Mouse (Mus musculus) frontal cortex, adult 2 months (tissue): ENCODE data around the gene Rhbdd2. TPM values are rescaled to one million over a fixed set of nuclear protein-coding genes. Genes with fewer than 3 reads are reported as not detected.
"Not testable (repeated sequence)": the region's sequence is repeated elsewhere in the genome, so short reads cannot be mapped to it uniquely, and the experiment has no call there.

ENCODE experiments used
- DNase-seq, 2 experiments: peaks; one replicate each; pipeline ENCODE4 v3.0.0; 2022; ENCODE audit warnings: low spot score in 1 of 2; ENCODE audit errors: extremely low spot score in 1 of 2
- polyA plus RNA-seq: library from polyadenylated mRNA; depleted of rRNA; stranded (reverse); fragments of >200 nt; gene quantifications from 2 replicates; pipeline ENCODE4 v1.2.3, GENCODE M21; 2012; rRNA removed

The Rhbdd2 gene
- polyA plus RNA-seq: 79.5 and 80.0 TPM in 2 replicates

- peak; percentile 93 to 96 for DNase-seq
Observed at GRCm38 (mm10) chr5:135632117-135632796, at the start of gene Rhbdd2. Gene Rhbdd2 (plus strand): TSS chr5:135632618.

DNA sequence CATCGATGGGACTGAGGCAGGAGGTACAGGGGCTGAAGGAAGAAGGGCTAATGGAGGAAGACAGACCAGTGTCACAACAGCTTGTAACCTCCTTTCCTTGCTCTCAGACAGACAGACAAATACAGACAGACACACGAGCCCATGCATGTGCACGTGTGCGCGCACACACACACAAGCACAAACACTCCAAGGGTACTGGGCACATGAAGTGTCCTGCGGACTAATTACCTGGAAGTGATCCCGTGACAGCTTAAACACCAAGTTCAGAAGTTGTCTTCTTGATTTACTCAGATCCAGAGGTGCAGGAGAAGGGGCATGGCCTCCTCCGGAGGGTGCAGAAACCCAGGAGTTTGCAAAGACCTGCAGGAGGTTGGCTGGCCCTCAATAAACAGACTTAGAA is 46.7 kb upstream of the Rhbdd2 start:
- DNase-seq: no peak

- no peak for DNase-seq
Observed at GRCm38 (mm10) chr5:135587764-135588163, 44.7 kb upstream of the Rhbdd2 start.

DNA sequence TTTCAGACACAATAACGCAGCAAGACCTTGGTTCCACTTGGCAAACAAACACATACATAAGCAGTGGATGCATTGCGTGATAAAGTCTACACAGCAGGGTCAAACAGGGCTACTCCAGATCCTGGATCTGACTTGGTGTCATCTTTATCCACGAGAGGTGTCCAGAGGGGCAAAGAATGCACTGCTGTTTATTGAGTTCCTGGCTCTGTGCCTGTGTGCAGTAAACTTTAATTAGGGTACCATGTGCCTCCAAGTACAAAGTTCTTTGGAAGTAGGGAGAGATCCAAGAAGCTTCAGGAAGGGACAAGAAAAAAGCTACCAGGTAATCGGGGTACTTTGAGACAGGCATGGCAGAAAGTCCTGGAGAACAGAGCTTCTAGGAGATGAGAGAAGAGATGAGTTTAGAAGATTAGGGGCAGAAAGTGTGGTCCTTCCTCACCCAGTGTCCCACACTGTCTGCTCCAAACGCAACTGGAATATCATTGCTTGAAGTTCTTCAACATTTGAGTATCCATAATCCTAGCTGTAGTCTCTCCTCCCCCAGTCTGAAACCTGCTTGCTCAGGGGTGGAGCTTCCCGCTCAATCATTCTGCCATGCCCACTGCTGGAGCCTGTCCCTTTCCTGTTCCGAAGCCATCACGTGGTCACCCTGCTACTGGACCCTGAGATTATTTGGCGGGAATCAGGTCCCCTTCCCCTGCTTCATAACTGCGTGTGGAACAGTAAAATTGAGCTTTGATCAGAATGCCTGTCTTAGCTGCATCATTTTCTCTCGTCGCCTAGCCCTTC is 42.2 kb upstream of the Rhbdd2 start:
- no peak for DNase-seq

GRCm38 (mm10) chr5:135604643-135605042 is 27.8 kb upstream of the Rhbdd2 start:
- not testable (repeated sequence) for DNase-seq

DNA sequence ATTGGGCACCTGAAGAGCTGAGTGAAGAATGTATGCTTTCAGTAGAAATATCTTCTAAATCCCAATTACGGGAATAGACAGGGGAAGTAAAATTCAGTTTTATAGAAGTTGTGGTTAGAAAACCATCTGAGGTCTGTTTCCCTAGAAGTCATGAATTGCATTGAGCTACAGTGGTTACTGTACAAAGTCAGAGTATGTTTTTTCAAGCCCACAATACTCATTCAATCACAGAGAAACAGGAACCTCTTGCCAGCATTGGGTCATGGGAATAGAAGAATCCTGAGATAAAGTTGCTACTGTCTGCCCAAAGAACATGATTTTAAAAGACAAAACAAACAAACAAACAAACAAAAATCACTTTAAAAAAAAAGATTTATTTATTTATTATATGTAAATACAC is 25.7 kb upstream of the Rhbdd2 start:
- not testable (repeated sequence) for DNase-seq

- DNase-seq: no peak
Observed at GRCm38 (mm10) chr5:135607581-135607980, 24.8 kb upstream of the Rhbdd2 start.

GRCm38 (mm10) chr5:135609794-135610193 is 22.6 kb upstream of the Rhbdd2 start:
- DNase-seq: no peak

DNA sequence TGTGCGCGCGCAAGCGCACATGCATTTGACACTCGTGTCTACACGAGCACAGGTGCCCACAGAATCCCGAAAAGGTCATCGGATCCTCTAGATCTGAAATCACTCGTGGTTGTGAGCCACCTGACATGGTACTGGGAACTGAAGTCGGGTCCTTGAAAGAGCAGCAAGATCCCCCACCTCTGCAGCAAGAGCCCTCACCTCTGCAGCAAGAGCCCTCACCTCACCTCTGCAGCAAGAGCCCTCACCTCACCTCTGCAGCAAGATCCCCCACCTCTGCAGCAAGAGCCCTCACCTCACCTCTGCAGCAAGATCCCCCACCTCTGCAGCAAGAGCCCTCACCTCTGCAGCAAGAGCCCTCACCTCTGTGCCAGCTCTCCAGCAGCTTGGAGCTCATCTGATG is 12.7 kb upstream of the Rhbdd2 start:
- not testable (repeated sequence) for DNase-seq

DNA sequence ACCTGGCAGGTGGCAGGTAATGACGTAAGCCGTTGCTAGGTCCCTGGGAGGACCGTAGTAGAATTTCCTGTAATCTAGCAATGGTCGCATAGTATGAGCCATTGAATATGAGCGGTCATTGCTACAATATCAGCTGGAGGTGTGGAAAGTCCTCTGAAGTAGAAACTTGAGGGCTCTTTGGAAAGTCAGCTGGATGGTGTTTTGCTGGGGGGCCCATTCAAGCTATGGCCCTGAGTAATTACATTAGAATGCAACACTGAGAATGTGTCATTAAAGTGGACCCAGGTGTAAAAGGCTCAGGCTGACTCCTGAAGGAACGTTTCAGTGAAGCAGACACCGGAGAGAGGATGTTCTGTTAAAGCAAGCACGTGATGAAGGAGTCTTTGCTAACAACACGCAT is 11.9 kb upstream of the Rhbdd2 start:
- DNase-seq: no peak

- DNase-seq: peak in 1 of 2 experiments; percentile 56
Observed at GRCm38 (mm10) chr5:135621725-135622124, 10.7 kb upstream of the Rhbdd2 start.

DNA sequence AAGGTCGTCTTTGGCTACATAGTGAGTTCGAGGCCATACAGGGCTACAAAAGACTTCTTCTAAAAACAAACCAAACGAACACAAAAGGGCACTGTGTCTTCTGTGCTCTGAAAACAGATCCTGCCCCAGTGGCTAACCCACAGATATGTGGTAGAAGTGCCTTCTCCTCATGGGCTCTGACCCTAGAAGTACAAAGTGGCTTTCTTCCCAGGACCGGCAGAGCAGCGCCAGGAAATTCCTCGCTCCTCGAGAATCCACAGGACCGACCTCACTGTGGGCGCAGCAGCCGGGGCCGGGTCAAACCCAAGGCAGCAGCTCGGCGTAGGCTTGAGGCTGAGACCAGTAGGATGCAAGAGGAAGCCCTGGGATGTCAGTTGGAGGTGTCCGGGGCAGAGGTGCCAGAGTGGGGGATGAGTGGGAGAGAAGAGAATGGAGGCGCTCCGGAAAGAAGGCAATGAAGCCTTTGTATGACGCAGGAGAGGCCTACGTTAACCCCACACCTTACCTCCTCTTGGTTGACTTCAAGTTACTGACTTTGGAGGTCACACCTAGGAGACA is 9.3 kb upstream of the Rhbdd2 start:
- DNase-seq: no peak

- DNase-seq: no peak
Observed at GRCm38 (mm10) chr5:135628916-135629315, 3.5 kb upstream of the Rhbdd2 start.

GRCm38 (mm10) chr5:135629401-135629800 is 3.0 kb upstream of the Rhbdd2 start:
- DNase-seq: no peak

GRCm38 (mm10) chr5:135630598-135630997 is 1.8 kb upstream of the Rhbdd2 start:
- DNase-seq: peak in 1 of 2 experiments; percentile 83

DNA sequence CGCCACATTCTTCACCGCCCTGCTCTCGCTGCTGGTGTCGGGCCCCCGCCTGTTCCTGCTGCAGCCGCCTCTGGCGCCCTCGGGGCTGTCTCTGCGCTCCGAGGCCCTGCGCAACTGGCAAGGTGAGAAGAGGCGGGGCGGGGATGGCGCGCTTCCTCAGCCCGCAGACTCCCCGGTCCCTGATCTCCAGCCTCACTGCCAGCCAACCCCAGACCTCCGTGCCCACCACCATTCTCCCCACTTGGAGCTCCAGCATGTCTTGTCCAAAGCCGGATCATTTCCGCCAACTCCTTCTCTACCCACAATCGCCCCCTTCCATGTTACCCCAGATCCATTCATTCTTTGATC is 353 bp downstream of the Rhbdd2 start:
- peak in 1 of 2 experiments; percentile 57 for DNase-seq

DNA sequence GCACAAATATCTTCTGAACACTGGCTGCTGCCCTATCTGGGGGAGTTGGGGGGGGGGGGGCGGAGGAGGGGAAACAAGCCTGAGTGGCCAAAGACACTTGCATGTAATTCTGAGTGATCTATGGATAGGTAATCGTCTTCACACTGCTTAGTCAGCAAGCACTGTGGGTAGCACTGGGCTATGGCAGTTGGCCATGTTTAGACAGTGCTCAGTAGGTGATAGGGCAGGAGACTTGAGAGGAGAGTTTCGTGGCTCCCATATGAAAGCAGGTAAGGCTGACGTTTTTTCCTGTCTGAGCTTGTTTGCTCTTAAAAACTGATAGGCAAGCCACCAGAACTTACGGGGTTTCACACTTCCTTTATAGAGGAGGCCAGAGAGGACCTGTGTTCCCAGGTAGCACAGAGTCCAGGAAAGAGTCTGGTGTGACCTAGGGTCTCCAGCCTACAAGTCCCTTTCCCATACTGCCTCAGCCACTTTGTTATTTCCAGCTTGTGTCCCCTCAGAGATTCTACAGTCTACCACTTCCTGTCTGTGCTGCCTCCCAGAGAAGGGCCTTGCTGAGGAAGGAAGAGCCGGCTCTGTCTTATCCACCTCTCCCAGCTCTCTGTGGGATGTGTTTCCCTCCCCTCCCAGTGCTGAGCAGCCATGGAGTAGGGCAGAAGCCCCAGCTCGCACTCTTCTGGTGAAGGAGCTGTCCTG is 7.5 kb downstream of the Rhbdd2 start:
- no peak for DNase-seq

DNA sequence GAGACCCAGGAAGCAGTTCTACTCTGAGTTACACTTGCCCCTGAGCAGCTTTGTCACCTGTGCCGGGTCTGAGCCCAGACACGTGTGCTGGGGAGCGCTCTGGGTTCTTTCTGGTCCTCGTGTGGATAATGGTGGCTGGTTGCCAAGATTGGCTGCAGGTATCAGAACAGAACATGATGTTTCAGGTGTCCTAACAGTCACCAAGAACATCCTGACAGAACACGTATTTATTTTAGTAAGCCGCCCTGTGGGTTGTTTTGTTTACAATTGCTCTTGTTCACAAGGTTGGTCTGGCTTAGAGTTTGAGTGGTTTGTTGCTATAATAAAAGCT is 8.0 kb downstream of the Rhbdd2 start:
- DNase-seq: no peak

GRCm38 (mm10) chr5:135641028-135641427 is 8.6 kb downstream of the Rhbdd2 start:
- DNase-seq: no peak

DNA sequence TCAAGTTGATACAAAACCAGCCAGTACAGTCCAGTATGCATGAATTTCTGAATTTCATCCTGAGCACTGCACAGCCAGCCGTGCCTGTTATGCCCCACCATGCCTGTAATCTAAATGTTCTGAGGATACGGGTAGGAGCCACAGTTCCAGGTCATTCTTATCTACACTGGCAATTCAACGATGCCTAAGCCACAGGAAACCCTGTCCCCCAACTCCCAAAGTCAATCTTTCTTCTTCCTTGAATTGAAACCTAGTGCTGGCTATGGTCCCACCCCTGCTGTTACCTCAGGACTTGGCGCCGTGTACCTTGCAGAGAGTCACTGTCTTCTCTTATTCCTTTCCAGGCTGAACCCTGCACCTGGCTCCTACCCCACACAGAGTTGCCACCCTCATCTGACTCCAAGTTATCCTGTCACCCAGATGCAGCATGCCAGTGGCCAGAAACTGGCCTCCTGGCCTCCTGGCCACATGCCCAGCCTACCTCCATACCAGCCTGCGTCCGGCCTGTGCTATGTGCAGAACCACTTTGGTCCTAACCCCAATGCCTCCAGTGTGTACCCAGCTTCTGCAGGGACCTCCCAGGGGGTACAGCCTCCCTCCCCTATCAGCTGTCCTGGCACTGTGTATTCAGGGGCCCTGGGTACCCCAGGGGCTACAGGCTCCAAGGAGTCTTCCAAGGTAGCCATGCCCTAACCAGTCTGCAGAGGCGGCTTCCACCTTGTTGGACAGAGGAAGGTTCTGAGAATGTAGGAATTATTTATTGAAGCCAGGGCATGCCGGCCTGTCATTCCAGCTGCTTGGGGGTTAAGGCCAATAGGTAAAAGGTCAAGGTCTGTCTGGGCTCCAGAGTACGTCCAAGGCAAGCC is 10.5 kb downstream of the Rhbdd2 start:
- DNase-seq: no peak

DNA sequence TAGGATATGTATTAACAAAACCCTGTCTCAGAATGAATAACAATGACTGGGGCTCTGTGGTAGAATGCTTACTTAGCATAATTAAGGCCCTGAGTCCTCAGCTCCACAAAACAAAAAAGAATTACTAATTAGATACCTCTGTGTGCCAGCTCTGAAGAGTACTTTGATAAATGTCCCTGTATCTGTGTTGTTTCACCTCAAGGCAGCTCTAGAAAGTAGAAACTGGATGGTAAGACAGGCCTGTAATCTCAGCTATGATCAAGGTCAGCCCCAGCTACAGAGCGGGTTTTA is 11.1 kb downstream of the Rhbdd2 start:
- DNase-seq: no peak
